Mouse (Mus musculus): ENCODE results near the gene Sgf29. TPM values are rescaled to one million over a fixed set of nuclear protein-coding genes. Genes with fewer than 3 reads are reported as not detected.

Gene Sgf29
- total and polyA plus RNA-seq, 2 experiments from 2014 or later, result 20.7 to 25.3 TPM

DNA sequence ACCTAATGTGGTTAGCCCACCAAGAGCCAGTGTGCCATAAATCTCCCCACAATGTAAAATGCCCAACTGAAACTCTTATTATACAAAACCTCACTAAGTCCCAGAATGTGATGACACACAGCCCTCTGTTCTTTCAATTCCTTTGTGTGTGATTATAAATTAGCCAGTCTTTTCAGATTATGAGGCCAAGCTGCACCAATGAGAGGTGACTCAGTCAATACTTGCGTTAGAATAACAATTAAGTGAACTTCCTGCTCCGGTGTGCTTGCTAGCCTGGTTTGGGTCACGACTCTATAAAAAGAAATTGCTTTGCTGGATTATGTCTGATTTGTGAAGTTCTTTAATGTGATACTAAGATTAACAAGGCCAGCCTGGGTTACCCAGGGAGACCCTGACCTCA, 19.2 kb upstream of the Sgf29 start:
- no peak for DNase-seq (ENCODE audit: low spot score)
- no peak for ATAC-seq (ENCODE audit: insufficient read depth, low read depth)
- H3K27ac ChIP-seq (ENCODE audit: low read depth), result no peak overlapping the region
- no peak overlapping the region for H3K4me3 ChIP-seq (ENCODE audit: low read depth, low read length)
- no peak overlapping the region for H3K9ac ChIP-seq (replicated peaks; ENCODE audit: low read depth, low read length)
- no peak for TF ChIP-seq EP300 (IDR thresholded peaks at IDR 0.05; ENCODE audit: low read depth)
- TF ChIP-seq CTCF (IDR thresholded peaks at IDR 0.05; ENCODE audit: low read depth), result no peak
- 60% methylated on average over 3 of the region's 3 CpGs for WGBS
- H3K27me3 ChIP-seq (ENCODE audit: control insufficient read depth, insufficient read depth, low read length), result 0 out of 2 replicates have a peak, but pooled peaks cover 4% of the 10 kb centered on the region
- H3K9me3 ChIP-seq (replicated peaks; ENCODE audit: control insufficient read depth, low read length), result no peaks in the 10 kb centered on the region
- H3K4me2 ChIP-seq (ENCODE audit: low read depth, low read length), result no peak overlapping the region
- H3K4me1 ChIP-seq (ENCODE audit: control insufficient read depth, insufficient read depth), result no peaks in the 10 kb centered on the region
- no peaks in the 10 kb centered on the region for H3K36me3 ChIP-seq (replicated peaks; ENCODE audit: control insufficient read depth, insufficient read depth, low read length)

DNA sequence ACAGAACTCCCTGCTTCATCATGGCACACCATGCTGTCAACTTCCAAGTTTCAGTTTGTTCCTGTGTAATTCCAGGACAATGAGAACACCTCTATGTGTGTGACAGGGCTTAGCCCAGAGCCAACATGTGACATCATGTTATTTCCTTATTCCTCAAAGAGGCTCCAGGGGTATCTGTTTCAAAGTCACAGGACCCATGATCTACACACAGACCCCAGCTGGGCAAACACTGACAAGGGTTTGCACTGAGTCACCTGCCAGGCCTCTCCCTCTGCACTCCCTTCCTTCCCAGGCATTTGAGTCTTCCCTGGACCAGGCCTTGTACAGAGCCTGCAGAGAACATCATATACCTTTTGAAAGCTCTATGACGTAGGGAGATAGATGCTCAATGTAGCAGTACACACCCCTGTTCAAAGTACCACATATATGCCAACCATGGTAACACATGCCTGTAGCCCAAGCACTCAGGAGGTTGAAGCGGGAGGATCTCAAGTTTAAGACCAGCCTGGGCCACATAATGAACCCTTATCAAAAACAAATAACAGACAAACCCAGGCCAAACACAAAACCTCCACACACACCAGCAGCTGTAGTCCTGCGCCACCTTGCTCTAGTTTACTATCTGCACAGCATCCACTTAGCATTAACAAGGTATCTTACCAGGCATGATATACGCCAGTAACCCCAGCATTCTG, 18.1 kb upstream of the Sgf29 start, which contains the start of gene Nupr1:
TSS of gene Nupr1 (minus strand) at position 38 of the 695 bp plus-strand sequence.
- Histone ChIP-seq H3K4me3 (ENCODE audit: low read depth, low read length) (no peak within 1 kb of the TSS), H3K27ac (ENCODE audit: low read depth) (no peak within 1 kb of the TSS), H3K4me2 (ENCODE audit: low read depth, low read length) (no peak within 1 kb of the TSS), H3K9ac (replicated peaks; ENCODE audit: low read depth, low read length) (no peak within 1 kb of the TSS), H3K4me1 (ENCODE audit: control insufficient read depth, insufficient read depth) (no peaks in the 10 kb centered on the region), H3K36me3 (replicated peaks; ENCODE audit: control insufficient read depth, insufficient read depth, low read length) (no peaks in the 10 kb centered on the region), H3K27me3 (ENCODE audit: control insufficient read depth, insufficient read depth, low read length) (0 out of 2 replicates have a peak, but pooled peaks cover 4% of the 10 kb centered on the region), H3K9me3 (replicated peaks; ENCODE audit: control insufficient read depth, low read length) (no peaks in the 10 kb centered on the region)
- TF ChIP-seq EP300 (IDR thresholded peaks at IDR 0.05; ENCODE audit: low read depth) (no peak), CTCF (IDR thresholded peaks at IDR 0.05; ENCODE audit: low read depth) (no peak)
- ATAC-seq (ENCODE audit: insufficient read depth, low read depth) (no peak), DNase-seq (ENCODE audit: low spot score) (no peak)
- 79% methylated on average over 4 of the region's 4 CpGs for WGBS

DNA sequence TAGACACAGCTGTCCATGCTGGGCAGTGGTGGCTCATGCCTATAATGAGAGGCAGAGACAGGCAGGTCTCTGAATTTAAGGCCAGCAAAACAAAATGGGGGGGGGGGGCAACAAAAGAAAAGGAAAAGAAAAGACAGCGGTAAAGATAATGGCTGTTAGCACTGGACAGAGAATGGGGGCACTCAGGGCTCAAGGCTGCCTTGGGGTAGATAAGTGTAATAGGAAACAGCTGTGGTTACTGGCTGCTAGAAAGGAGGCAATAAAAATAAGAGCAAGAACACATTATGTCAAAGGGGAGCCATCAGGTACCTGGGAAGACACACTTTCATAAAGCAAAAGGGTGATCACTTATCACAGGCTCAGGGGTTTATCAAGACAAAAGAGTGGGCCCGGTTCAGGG, 16.6 kb upstream of the Sgf29 start:
- no peak for TF ChIP-seq EP300 (IDR thresholded peaks at IDR 0.05; ENCODE audit: low read depth)
- no peak for TF ChIP-seq CTCF (IDR thresholded peaks at IDR 0.05; ENCODE audit: low read depth)
- Histone ChIP-seq H3K4me2 (ENCODE audit: low read depth, low read length) (no peak overlapping the region), H3K27ac (ENCODE audit: low read depth) (no peak overlapping the region), H3K4me1 (ENCODE audit: control insufficient read depth, insufficient read depth) (no peaks in the 10 kb centered on the region), H3K9ac (replicated peaks; ENCODE audit: low read depth, low read length) (no peak overlapping the region), H3K9me3 (replicated peaks; ENCODE audit: control insufficient read depth, low read length) (no peaks in the 10 kb centered on the region), H3K27me3 (ENCODE audit: control insufficient read depth, insufficient read depth, low read length) (0 out of 2 replicates have a peak, but pooled peaks cover 4% of the 10 kb centered on the region), H3K4me3 (ENCODE audit: low read depth, low read length) (no peak overlapping the region), H3K36me3 (replicated peaks; ENCODE audit: control insufficient read depth, insufficient read depth, low read length) (no peaks in the 10 kb centered on the region)
- WGBS, result 42% methylated on average over 2 of the region's 2 CpGs
- DNase-seq (ENCODE audit: low spot score) (no peak), ATAC-seq (ENCODE audit: insufficient read depth, low read depth) (no peak)

DNA sequence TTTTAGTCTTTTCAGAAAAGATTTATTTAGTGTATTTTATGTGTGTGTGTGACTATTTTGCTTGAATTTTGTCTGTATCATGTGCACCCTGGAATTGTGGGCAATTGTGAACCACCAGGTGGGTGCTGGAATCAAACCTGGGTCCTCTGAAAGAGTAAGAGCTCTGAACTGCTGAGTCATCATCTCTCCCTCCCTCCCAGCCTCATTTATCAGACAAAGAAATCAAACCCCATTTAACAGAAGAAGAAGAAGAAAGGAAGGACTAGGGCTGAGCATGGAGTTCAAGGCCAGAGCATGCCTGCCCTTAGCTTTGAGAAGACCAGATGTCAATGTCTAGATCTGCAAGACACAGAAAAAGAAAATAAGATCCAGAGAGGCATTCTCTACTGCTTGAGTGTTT, 13.7 kb upstream of the Sgf29 start:
- no peak for ATAC-seq (ENCODE audit: insufficient read depth, low read depth)

DNA sequence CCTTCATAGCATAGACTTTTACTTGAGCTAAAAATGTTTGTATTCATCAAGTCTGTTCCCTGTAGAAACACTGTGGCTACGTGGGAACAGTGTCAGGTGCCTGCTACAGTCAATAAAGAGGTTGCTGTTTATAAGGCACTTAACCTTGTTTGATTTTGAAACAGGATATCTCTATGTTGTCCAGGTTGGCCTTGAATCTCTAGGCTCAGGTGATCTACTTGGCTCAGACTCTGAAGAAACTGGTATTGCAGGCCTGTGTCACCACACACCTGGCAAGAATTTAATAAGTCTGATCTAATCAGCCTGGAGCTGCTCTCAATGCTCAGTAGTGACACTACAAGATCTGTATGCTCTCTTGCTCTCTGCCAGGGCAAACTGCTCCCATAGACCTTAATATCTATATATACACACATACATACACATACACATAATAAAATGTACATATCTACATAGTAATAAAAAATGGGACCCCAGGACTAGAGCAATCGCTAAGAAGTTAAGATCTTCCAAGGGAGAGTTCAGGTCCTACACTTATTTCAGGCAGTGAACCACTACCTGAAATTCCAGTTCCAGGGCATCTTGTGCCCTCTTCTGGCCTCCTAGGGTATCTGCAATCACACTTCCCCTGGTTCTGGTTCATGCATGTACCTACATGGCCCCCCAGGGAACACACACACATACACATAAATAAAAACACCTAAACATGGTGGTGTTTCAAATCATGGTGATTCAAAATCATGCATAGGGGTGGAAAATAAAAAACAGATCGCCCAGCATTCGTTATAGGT, 12.2 kb upstream of the Sgf29 start:
- H3K4me3 ChIP-seq (ENCODE audit: low read depth, low read length), result no peak overlapping the region
- 0 out of 2 replicates have a peak, but pooled peaks cover 4% of the 10 kb centered on the region for H3K27me3 ChIP-seq (ENCODE audit: control insufficient read depth, insufficient read depth, low read length)
- ATAC-seq (ENCODE audit: insufficient read depth, low read depth), result no peak
- DNase-seq (ENCODE audit: low spot score), result peak; percentile 40
- H3K9ac ChIP-seq (replicated peaks; ENCODE audit: low read depth, low read length), result no peak overlapping the region
- H3K36me3 ChIP-seq (replicated peaks; ENCODE audit: control insufficient read depth, insufficient read depth, low read length), result no peaks in the 10 kb centered on the region
- no peak for TF ChIP-seq EP300 (IDR thresholded peaks at IDR 0.05; ENCODE audit: low read depth)
- peak; percentile 75 for TF ChIP-seq CTCF (IDR thresholded peaks at IDR 0.05; ENCODE audit: low read depth)
- no peak overlapping the region for H3K4me2 ChIP-seq (ENCODE audit: low read depth, low read length)
- H3K4me1 ChIP-seq (ENCODE audit: control insufficient read depth, insufficient read depth), result no peaks in the 10 kb centered on the region
- no peaks in the 10 kb centered on the region for H3K9me3 ChIP-seq (replicated peaks; ENCODE audit: control insufficient read depth, low read length)
- H3K27ac ChIP-seq (ENCODE audit: low read depth), result no peak overlapping the region
- 11% methylated on average over 4 of the region's 4 CpGs for WGBS

More for the DNA sequence above, 13.7 kb upstream of the Sgf29 start:
- no peaks in the 10 kb centered on the region for H3K4me1 ChIP-seq (ENCODE audit: control insufficient read depth, insufficient read depth)
- DNase-seq (ENCODE audit: low spot score), result no peak
- H3K36me3 ChIP-seq (replicated peaks; ENCODE audit: control insufficient read depth, insufficient read depth, low read length), result no peaks in the 10 kb centered on the region
- 0 out of 2 replicates have a peak, but pooled peaks cover 4% of the 10 kb centered on the region for H3K27me3 ChIP-seq (ENCODE audit: control insufficient read depth, insufficient read depth, low read length)
- no peak overlapping the region for H3K9ac ChIP-seq (replicated peaks; ENCODE audit: low read depth, low read length)
- no peak overlapping the region for H3K27ac ChIP-seq (ENCODE audit: low read depth)
- H3K9me3 ChIP-seq (replicated peaks; ENCODE audit: control insufficient read depth, low read length), result no peaks in the 10 kb centered on the region
- H3K4me3 ChIP-seq (ENCODE audit: low read depth, low read length), result no peak overlapping the region
- no peak for TF ChIP-seq CTCF (IDR thresholded peaks at IDR 0.05; ENCODE audit: low read depth)
- TF ChIP-seq EP300 (IDR thresholded peaks at IDR 0.05; ENCODE audit: low read depth), result no peak
- no peak overlapping the region for H3K4me2 ChIP-seq (ENCODE audit: low read depth, low read length)
